Mouse (Mus musculus): ENCODE results near the gene Pdzd3.

GRCm38 (mm10) chr9:44213538-44213937, 37.7 kb downstream of the Pdzd3 start:
- TF ChIP-seq CTCF (conservative IDR thresholded peaks at IDR 0.05; ENCODE audit: insufficient read depth, insufficient read length, low read depth, low read length) (no peak), POLR2A (IDR thresholded peaks at IDR 0.05; ENCODE audit: low read depth, low read length) (no peak)
